Mouse (Mus musculus): ENCODE measurements around the gene Msl2.

- no peak for TF ChIP-seq TCF12 (IDR thresholded peaks at IDR 0.05; ENCODE audit: insufficient read depth, poor library complexity, severe bottlenecking)
- TF ChIP-seq MYOG (IDR thresholded peaks at IDR 0.05; ENCODE audit: control insufficient read depth in 1 of 3, insufficient read depth in 1 of 3, insufficient read length in 2 of 3, low read depth in 2 of 3), result no peak
- no peak for TF ChIP-seq REST (IDR thresholded peaks at IDR 0.05; ENCODE audit: insufficient read depth, insufficient read length)
- TF ChIP-seq POLR2AphosphoS2 (IDR thresholded peaks at IDR 0.05; ENCODE audit: insufficient read length, low read depth), result no peak
- TF ChIP-seq POLR2A (IDR thresholded peaks at IDR 0.05; ENCODE audit: insufficient read length, low read depth), result no peak
- no peak for TF ChIP-seq E2F4 (IDR thresholded peaks at IDR 0.05; ENCODE audit: insufficient read depth)
- no peak for TF ChIP-seq USF1 (IDR thresholded peaks at IDR 0.05; ENCODE audit: low read depth)
- no peak for TF ChIP-seq MAX (IDR thresholded peaks at IDR 0.05; ENCODE audit: low read depth)
- TF ChIP-seq MYOD1 (IDR thresholded peaks at IDR 0.05; ENCODE audit: control insufficient read depth in 1 of 3, insufficient read length in 2 of 3, low read depth in 2 of 3), result no peak
- TF ChIP-seq CEBPB (IDR thresholded peaks at IDR 0.05; ENCODE audit: insufficient read depth, poor library complexity, severe bottlenecking), result no peak
Observed at GRCm38 (mm10) chr9:101065076-101065602, 8.8 kb upstream of the Msl2 start.

Measured in myocyte (in vitro differentiated cells).